Mouse (Mus musculus): Measurements from ENCODE around the gene Anapc15. TPM values are rescaled to one million over a fixed set of nuclear protein-coding genes. Genes with fewer than 3 reads are reported as not detected.
"Not testable (repeated sequence)": the region's sequence is repeated elsewhere in the genome, so short reads cannot be mapped to it uniquely, and the experiment has no call there.

Anapc15 gene
- polyA plus RNA-seq, 1 experiment, result 103 TPM

- Histone ChIP-seq H3K27ac (ENCODE audit: control insufficient read depth, insufficient read depth, low read length) (no peak overlapping the region), H3K4me3 (ENCODE audit: control insufficient read depth, insufficient read depth, low read length) (no peak overlapping the region), H3K4me1 (replicated peaks; ENCODE audit: control insufficient read depth, insufficient read depth, low read length) (0 out of 2 replicates have a peak, but pooled peaks cover 2% of the 10 kb centered on the region), H3K27me3 (ENCODE audit: control insufficient read depth, insufficient read depth, low read length) (no peaks in the 10 kb centered on the region), H3K36me3 (ENCODE audit: control insufficient read depth, insufficient read depth, low read length) (peaks cover 6% of the 10 kb centered on the region)
- TF ChIP-seq CTCF (IDR thresholded peaks at IDR 0.05; ENCODE audit: borderline replicate concordance, control insufficient read depth, extremely low read depth, insufficient read depth, low read length, poor library complexity), result no peak
- no peak for TF ChIP-seq POLR2A (IDR thresholded peaks at IDR 0.05; ENCODE audit: control insufficient read depth, extremely low read depth, insufficient read depth, low read length, poor library complexity)
- no peak for DNase-seq
- 85% methylated on average over 4 of the region's 4 CpGs for WGBS
Observed at GRCm38 (mm10) chr7:101935957-101936356, 72.4 kb downstream of the Anapc15 start.

GRCm38 (mm10) chr7:101936996-101937395, 73.5 kb downstream of the Anapc15 start:
- WGBS, result over 99% methylated on average over 4 of the region's 4 CpGs

GRCm38 (mm10) chr7:101937569-101937968, 74.1 kb downstream of the Anapc15 start:
- Histone ChIP-seq H3K36me3 (ENCODE audit: control insufficient read depth, insufficient read depth, low read length) (peaks cover 6% of the 10 kb centered on the region), H3K27ac (ENCODE audit: control insufficient read depth, insufficient read depth, low read length) (no peak overlapping the region), H3K4me1 (replicated peaks; ENCODE audit: control insufficient read depth, insufficient read depth, low read length) (0 out of 2 replicates have a peak, but pooled peaks cover 2% of the 10 kb centered on the region), H3K4me3 (ENCODE audit: control insufficient read depth, insufficient read depth, low read length) (no peak overlapping the region), H3K27me3 (ENCODE audit: control insufficient read depth, insufficient read depth, low read length) (no peaks in the 10 kb centered on the region)
- 93% methylated on average over 4 of the region's 4 CpGs for WGBS
- DNase-seq, result no peak
- TF ChIP-seq CTCF (IDR thresholded peaks at IDR 0.05; ENCODE audit: borderline replicate concordance, control insufficient read depth, extremely low read depth, insufficient read depth, low read length, poor library complexity) (no peak), POLR2A (IDR thresholded peaks at IDR 0.05; ENCODE audit: control insufficient read depth, extremely low read depth, insufficient read depth, low read length, poor library complexity) (no peak)

More at GRCm38 (mm10) chr7:101936996-101937395, 73.5 kb downstream of the Anapc15 start:
- no peak overlapping the region for H3K27ac ChIP-seq (ENCODE audit: control insufficient read depth, insufficient read depth, low read length)
- no peak overlapping the region for H3K4me3 ChIP-seq (ENCODE audit: control insufficient read depth, insufficient read depth, low read length)
- H3K27me3 ChIP-seq (ENCODE audit: control insufficient read depth, insufficient read depth, low read length), result no peaks in the 10 kb centered on the region
- TF ChIP-seq CTCF (IDR thresholded peaks at IDR 0.05; ENCODE audit: borderline replicate concordance, control insufficient read depth, extremely low read depth, insufficient read depth, low read length, poor library complexity), result no peak
- TF ChIP-seq POLR2A (IDR thresholded peaks at IDR 0.05; ENCODE audit: control insufficient read depth, extremely low read depth, insufficient read depth, low read length, poor library complexity), result no peak
- H3K4me1 ChIP-seq (replicated peaks; ENCODE audit: control insufficient read depth, insufficient read depth, low read length), result 0 out of 2 replicates have a peak, but pooled peaks cover 2% of the 10 kb centered on the region
- no peak for DNase-seq
- peaks cover 6% of the 10 kb centered on the region for H3K36me3 ChIP-seq (ENCODE audit: control insufficient read depth, insufficient read depth, low read length)

GRCm38 (mm10) chr7:101938348-101938747, 74.8 kb downstream of the Anapc15 start:
- no peak overlapping the region for H3K4me3 ChIP-seq (ENCODE audit: control insufficient read depth, insufficient read depth, low read length)
- no peak for DNase-seq

GRCm38 (mm10) chr7:101939758-101940157, 76.2 kb downstream of the Anapc15 start:
- Histone ChIP-seq H3K36me3 (ENCODE audit: control insufficient read depth, insufficient read depth, low read length) (peaks cover 6% of the 10 kb centered on the region), H3K4me1 (replicated peaks; ENCODE audit: control insufficient read depth, insufficient read depth, low read length) (0 out of 2 replicates have a peak, but pooled peaks cover 2% of the 10 kb centered on the region), H3K27ac (ENCODE audit: control insufficient read depth, insufficient read depth, low read length) (no peak overlapping the region), H3K27me3 (ENCODE audit: control insufficient read depth, insufficient read depth, low read length) (no peaks in the 10 kb centered on the region), H3K4me3 (ENCODE audit: control insufficient read depth, insufficient read depth, low read length) (no peak overlapping the region)
- 91% methylated on average over 4 of the region's 4 CpGs for WGBS
- TF ChIP-seq CTCF (IDR thresholded peaks at IDR 0.05; ENCODE audit: borderline replicate concordance, control insufficient read depth, extremely low read depth, insufficient read depth, low read length, poor library complexity), result no peak
- TF ChIP-seq POLR2A (IDR thresholded peaks at IDR 0.05; ENCODE audit: control insufficient read depth, extremely low read depth, insufficient read depth, low read length, poor library complexity), result no peak
- DNase-seq, result no peak

More at GRCm38 (mm10) chr7:101938348-101938747, 74.8 kb downstream of the Anapc15 start:
- Histone ChIP-seq H3K27ac (ENCODE audit: control insufficient read depth, insufficient read depth, low read length) (no peak overlapping the region), H3K36me3 (ENCODE audit: control insufficient read depth, insufficient read depth, low read length) (peaks cover 6% of the 10 kb centered on the region), H3K4me1 (replicated peaks; ENCODE audit: control insufficient read depth, insufficient read depth, low read length) (0 out of 2 replicates have a peak, but pooled peaks cover 2% of the 10 kb centered on the region), H3K27me3 (ENCODE audit: control insufficient read depth, insufficient read depth, low read length) (no peaks in the 10 kb centered on the region)
- 95% methylated on average over 2 of the region's 2 CpGs for WGBS
- TF ChIP-seq POLR2A (IDR thresholded peaks at IDR 0.05; ENCODE audit: control insufficient read depth, extremely low read depth, insufficient read depth, low read length, poor library complexity) (no peak), CTCF (IDR thresholded peaks at IDR 0.05; ENCODE audit: borderline replicate concordance, control insufficient read depth, extremely low read depth, insufficient read depth, low read length, poor library complexity) (no peak)

GRCm38 (mm10) chr7:101949008-101949407, 85.5 kb downstream of the Anapc15 start:
- 43% methylated on average over 5 of the region's 5 CpGs for WGBS
- H3K27me3 ChIP-seq (ENCODE audit: control insufficient read depth, insufficient read depth, low read length); H3K36me3 ChIP-seq (ENCODE audit: control insufficient read depth, insufficient read depth, low read length); H3K27ac ChIP-seq (ENCODE audit: control insufficient read depth, insufficient read depth, low read length); DNase-seq; H3K4me3 ChIP-seq (ENCODE audit: control insufficient read depth, insufficient read depth, low read length); H3K4me1 ChIP-seq (replicated peaks; ENCODE audit: control insufficient read depth, insufficient read depth, low read length): not testable (repeated sequence)

Other genes starting within 250 kb of the Anapc15 start
- gene Clpb, start 200.1 kb upstream of the Anapc15 start, polyA plus RNA-seq (2012; rRNA removed), result 16.8 and 25.8 TPM in 2 replicates
- gene Phox2a, start 45.4 kb upstream of the Anapc15 start, polyA plus RNA-seq (2012; rRNA removed), result 0.14 TPM in 1 of 2 replicates, not detected in the other
- gene Inppl1, start 25.5 kb upstream of the Anapc15 start, polyA plus RNA-seq (2012; rRNA removed), result 30.4 and 30.6 TPM in 2 replicates
- gene Folr2, start 6.5 kb upstream of the Anapc15 start, polyA plus RNA-seq (2012; rRNA removed), result 6.4 and 9.3 TPM in 2 replicates
- gene Folr1, start 7.1 kb downstream of the Anapc15 start, polyA plus RNA-seq (2012; rRNA removed), result 0.70 and 0.86 TPM in 2 replicates
- 235 and 239 TPM in 2 replicates for gene Lamtor1, start 42.2 kb downstream of the Anapc15 start, polyA plus RNA-seq (2012; rRNA removed)
- gene Tomt, start 42.6 kb downstream of the Anapc15 start, polyA plus RNA-seq (2012; rRNA removed), result 0.08 and 0.20 TPM in 2 replicates
- gene Lrrc51, start 70.2 kb downstream of the Anapc15 start, polyA plus RNA-seq (2012; rRNA removed), result 4.0 and 6.2 TPM in 2 replicates
- 166 and 186 TPM in 2 replicates for gene Numa1, start 70.4 kb downstream of the Anapc15 start, polyA plus RNA-seq (2012; rRNA removed)
- gene Il18bp, start 155.0 kb downstream of the Anapc15 start, polyA plus RNA-seq (2012; rRNA removed), result 57.9 and 80.7 TPM in 2 replicates
- 41.0 and 42.1 TPM in 2 replicates for gene Rnf121, start 201.8 kb downstream of the Anapc15 start, polyA plus RNA-seq (2012; rRNA removed)
- gene Xndc1, start 201.8 kb downstream of the Anapc15 start, polyA plus RNA-seq (2012; rRNA removed), result 47.7 and 54.3 TPM in 2 replicates
- gene Xntrpc, start 202.0 kb downstream of the Anapc15 start, polyA plus RNA-seq (2012; rRNA removed), result 11.9 and 12.1 TPM in 2 replicates
- gene Trpc2, start 219.4 kb downstream of the Anapc15 start, polyA plus RNA-seq (2012; rRNA removed), result 0.61 and 0.92 TPM in 2 replicates
- 15.7 and 23.7 TPM in 2 replicates for gene Art1, start 238.0 kb downstream of the Anapc15 start, polyA plus RNA-seq (2012; rRNA removed)
- gene Art5, start 245.8 kb downstream of the Anapc15 start, polyA plus RNA-seq (2012; rRNA removed), result 2.4 and 3.7 TPM in 2 replicates

All from thymus, adult 2 months (tissue).